Mouse (Mus musculus): ENCODE measurements around the gene Hoxb3. TPM values are rescaled to one million over a fixed set of nuclear protein-coding genes. Genes with fewer than 3 reads are reported as not detected.
A peak's percentile ranks its signal among the peaks of the same experiment; 100 is the strongest.

Gene Hoxb3
- polyA plus RNA-seq (2015; fragmentation: Nextera tagmentation; extraction: Ambion mirVana), result 0.11 TPM in 1 of 2 replicates, not detected in the other

DNA sequence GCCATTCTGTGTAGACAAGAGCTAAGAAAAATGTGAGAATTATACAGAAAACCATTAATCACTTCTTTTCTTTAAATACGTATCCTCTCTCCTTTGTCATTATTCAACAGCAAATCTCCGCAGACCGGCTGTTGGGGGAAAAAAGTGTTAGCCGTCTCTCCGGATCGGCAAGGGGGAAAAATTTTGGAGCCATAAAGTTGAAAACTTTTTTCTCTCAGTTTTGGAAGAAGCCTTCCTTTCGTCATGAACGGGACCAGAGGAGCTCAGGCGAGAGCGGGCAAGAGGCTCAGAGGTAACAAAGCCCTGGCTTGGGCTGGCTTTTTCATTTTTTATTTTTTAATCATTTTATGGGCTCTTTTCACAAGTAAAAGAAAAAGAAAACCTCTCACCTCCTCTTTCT lies at the start of gene Hoxb3:
TSS of gene Hoxb3 (plus strand) at position 173 of the 400 bp plus-strand sequence.
- no peak within 1 kb of the TSS for H3K9ac ChIP-seq (replicated peaks)
- no peak for ATAC-seq
- no peak within 1 kb of the TSS for H3K27ac ChIP-seq
- 3% methylated on average over 10 of the region's 10 CpGs for WGBS
- H3K9me3 ChIP-seq, result no peaks in the 10 kb centered on the region
- no peak within 1 kb of the TSS for H3K4me2 ChIP-seq (replicated peaks)
- no peak within 1 kb of the TSS for H3K4me3 ChIP-seq (replicated peaks)
- H3K4me1 ChIP-seq (replicated peaks), result peaks cover 7% of the 10 kb centered on the region; the same call in 1 of the 2 replicates
- no peaks in the 10 kb centered on the region for H3K36me3 ChIP-seq
- peaks cover 100% of the 10 kb centered on the region for H3K27me3 ChIP-seq

DNA sequence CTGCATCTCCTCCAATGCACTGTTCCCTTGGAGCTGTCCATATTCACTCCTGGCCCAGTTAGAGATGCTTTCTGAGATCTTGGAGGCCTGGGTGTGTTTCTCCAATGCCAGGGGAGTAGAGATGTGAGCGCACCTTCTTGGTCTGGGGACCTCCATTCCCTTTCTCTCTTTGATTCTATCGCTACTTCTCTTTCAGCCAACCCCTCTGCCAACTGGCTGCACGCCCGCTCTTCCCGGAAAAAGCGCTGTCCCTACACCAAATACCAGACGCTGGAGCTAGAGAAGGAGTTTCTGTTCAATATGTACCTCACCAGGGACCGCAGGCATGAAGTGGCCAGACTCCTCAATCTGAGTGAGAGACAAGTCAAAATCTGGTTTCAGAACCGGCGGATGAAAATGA lies 48.7 kb upstream of the Hoxb3 start:
- no peaks in the 10 kb centered on the region for H3K9me3 ChIP-seq
- ATAC-seq, result no peak
- no peak overlapping the region for H3K27ac ChIP-seq
- H3K4me3 ChIP-seq (replicated peaks), result no peak overlapping the region
- 3% methylated on average over 10 of the region's 10 CpGs for WGBS
- H3K36me3 ChIP-seq, result no peaks in the 10 kb centered on the region
- H3K4me2 ChIP-seq (replicated peaks), result no peak overlapping the region
- peaks cover 6% of the 10 kb centered on the region for H3K4me1 ChIP-seq (replicated peaks)
- peaks cover 99% of the 10 kb centered on the region for H3K27me3 ChIP-seq
- no peak overlapping the region for H3K9ac ChIP-seq (replicated peaks)

DNA sequence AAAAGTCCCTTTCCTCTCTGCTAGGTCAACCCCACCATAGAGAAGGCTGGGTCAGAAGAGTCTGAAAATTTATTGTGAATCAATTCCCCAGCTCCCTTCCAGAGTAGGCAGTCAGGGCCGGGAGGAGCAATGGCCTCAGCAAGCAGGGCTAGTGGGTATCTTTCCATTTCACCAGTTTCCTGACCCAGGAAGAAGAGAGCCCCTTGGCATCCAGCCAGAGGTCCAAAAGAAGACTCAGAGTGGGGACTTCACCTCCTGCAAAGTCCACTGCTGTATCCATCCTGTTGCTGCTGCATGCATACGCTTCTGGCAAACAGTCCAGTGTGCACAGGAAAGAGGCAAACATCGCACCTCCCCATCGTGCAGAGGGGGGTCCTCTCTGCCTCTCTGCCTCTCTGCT lies 47.2 kb upstream of the Hoxb3 start:
- no peak overlapping the region for H3K9ac ChIP-seq (replicated peaks)
- H3K4me3 ChIP-seq (replicated peaks), result no peak overlapping the region
- H3K9me3 ChIP-seq, result no peaks in the 10 kb centered on the region
- no peak overlapping the region for H3K27ac ChIP-seq
- H3K36me3 ChIP-seq, result no peaks in the 10 kb centered on the region
- WGBS, result 14% methylated on average over 4 of the region's 4 CpGs
- peaks cover 99% of the 10 kb centered on the region for H3K27me3 ChIP-seq
- no peak for ATAC-seq
- H3K4me2 ChIP-seq (replicated peaks), result no peak overlapping the region
- H3K4me1 ChIP-seq (replicated peaks), result peaks cover 6% of the 10 kb centered on the region

DNA sequence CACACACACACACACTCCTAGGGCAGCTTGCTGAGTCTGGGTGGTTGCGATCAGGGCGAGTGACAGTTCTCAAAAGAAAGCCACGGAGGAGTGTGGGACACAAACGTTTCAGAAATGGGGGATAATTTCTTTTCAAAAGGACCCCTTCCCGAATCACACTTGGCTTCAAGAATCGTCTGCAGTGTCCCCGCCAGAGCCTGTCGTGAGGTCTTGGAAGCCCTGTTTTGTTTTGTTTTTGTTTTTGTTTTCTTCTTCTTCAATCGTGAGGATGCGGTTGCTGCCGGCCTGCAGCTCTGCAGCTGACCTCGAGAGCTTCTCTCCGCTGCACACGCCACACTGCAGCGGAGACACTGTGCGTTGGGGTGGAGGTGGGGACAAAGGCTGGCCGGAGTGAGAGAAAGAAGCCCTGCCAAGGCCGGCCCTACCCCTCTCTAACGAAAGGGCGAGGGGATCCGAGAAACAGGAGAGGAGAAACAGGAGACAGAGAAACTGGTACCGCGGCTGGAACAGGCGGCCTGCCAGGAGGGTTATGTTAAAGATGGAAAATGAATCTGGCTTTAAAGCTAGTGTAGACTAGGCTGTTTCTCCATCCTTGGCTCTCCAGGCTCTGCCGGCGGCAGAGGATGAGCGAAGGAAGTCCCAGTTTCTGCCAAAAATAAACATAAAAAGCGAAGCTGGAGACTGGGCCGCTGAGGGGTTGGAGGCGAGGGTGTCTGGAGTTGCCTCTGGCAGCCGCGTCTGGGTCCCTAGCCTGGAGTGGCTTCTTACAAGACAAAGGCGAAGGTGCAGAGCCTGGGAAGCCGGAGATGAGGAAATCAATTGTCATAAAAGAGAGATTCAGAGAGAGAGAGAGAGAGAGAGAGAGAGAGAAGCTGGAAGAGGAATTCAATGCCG lies 45.7 kb upstream of the Hoxb3 start:
- WGBS, result 1% methylated on average over 35 of the region's 35 CpGs

DNA sequence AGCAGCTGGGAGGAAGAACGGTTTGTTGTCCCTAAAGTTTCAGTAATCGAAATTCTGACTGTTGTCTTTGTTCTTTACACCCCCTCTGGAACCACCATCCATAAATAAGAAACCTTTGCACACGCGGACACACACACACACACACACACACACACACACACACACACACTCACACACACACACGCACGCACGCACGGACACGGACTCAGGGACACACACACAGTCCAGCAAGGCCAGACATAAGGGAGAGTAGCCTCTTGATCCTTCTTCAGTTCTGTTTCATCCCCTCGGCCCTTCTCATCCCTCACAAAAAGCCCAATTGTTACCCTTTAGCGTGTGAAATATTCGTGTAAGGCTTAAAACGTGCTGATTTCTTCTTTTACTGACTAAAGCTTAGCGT lies 44.8 kb upstream of the Hoxb3 start:
- H3K36me3 ChIP-seq, result no peaks in the 10 kb centered on the region
- no peaks in the 10 kb centered on the region for H3K4me1 ChIP-seq (replicated peaks)
- peaks cover 98% of the 10 kb centered on the region for H3K27me3 ChIP-seq
- ATAC-seq, result no peak
- no peak overlapping the region for H3K27ac ChIP-seq
- no peaks in the 10 kb centered on the region for H3K9me3 ChIP-seq
- 15% methylated on average over 14 of the region's 14 CpGs for WGBS
- no peak overlapping the region for H3K4me3 ChIP-seq (replicated peaks)
- H3K9ac ChIP-seq (replicated peaks), result no peak overlapping the region
- H3K4me2 ChIP-seq (replicated peaks), result no peak overlapping the region

More for the DNA sequence above, 45.7 kb upstream of the Hoxb3 start:
- H3K27me3 ChIP-seq, result peaks cover 98% of the 10 kb centered on the region
- peaks cover 2% of the 10 kb centered on the region for H3K4me1 ChIP-seq (replicated peaks)
- H3K27ac ChIP-seq, result no peak overlapping the region
- no peak for ATAC-seq
- H3K4me2 ChIP-seq (replicated peaks), result no peak overlapping the region
- no peaks in the 10 kb centered on the region for H3K36me3 ChIP-seq
- no peak overlapping the region for H3K9ac ChIP-seq (replicated peaks)
- H3K9me3 ChIP-seq, result no peaks in the 10 kb centered on the region
- H3K4me3 ChIP-seq (replicated peaks), result no peak overlapping the region

DNA sequence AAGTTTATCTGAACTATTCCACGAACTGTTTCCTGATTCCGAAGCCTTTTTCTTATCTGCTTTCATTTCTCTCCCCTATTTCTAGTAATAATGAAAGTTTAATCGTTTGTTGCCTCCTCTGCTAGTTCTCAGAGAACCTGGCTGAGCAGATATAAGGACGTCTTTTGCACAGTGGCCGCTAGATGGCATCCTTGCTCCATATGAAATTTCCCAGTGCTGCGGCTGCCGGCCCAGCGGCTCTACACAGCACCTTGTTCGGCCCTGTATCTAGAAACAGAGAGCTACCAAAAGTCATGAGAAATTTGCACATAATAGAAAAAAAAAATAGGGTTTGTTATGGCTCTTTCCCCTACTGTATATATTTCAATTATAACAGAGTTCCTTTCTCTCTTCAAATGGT lies 44.4 kb upstream of the Hoxb3 start:
- H3K27ac ChIP-seq, result no peak overlapping the region
- no peak overlapping the region for H3K4me3 ChIP-seq (replicated peaks)
- H3K4me1 ChIP-seq (replicated peaks), result no peaks in the 10 kb centered on the region
- H3K9me3 ChIP-seq, result no peaks in the 10 kb centered on the region
- H3K4me2 ChIP-seq (replicated peaks), result no peak overlapping the region
- under 1% methylated on average over 9 of the region's 9 CpGs for WGBS
- 0 out of 2 replicates have a peak, but pooled peaks have one; percentile 60 for ATAC-seq
- H3K36me3 ChIP-seq, result no peaks in the 10 kb centered on the region
- H3K9ac ChIP-seq (replicated peaks), result no peak overlapping the region
- H3K27me3 ChIP-seq, result peaks cover 98% of the 10 kb centered on the region

DNA sequence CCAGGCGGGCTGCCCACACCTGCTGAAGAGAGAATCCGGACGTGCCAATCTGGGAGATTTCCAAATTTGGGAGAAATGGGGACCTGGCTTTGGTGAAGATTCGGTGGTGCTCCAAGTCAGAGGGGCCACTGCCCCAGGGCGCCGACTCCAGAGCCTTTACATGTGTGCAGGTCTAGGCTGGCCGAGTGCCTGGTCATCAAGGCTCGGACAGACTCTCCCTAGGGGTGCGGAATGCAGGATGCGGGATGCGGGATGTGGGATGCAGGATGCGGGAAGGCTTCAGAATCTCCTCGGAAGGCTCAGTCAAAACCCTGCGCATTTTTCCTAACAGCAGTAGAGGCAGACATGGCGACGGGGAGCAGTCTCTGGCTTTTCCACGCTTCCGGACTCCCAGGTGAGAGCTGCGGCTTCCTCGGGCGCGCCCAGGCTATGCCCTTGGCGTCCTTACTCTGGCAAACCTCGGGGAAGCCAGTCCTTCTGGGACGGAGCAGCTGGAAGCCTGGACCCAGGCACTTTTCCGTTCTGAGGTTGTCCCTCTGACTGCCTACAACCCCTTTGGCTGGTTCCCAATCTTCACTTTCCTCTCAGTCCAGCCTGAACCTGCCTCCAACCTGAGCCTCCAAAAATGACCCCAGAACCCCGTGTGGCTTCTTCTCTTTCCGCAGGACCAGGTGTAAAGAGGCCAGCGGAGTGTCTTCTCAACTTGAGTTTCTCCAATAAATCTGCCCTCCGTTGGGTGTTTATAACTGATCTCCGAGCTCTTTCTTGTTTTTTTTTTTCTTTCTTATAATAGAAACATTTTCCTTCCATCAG lies 43.5 kb upstream of the Hoxb3 start:
- no peak overlapping the region for H3K27ac ChIP-seq
- 2% methylated on average over 31 of the region's 31 CpGs for WGBS
- H3K9me3 ChIP-seq, result no peaks in the 10 kb centered on the region
- peaks cover 98% of the 10 kb centered on the region for H3K27me3 ChIP-seq
- H3K9ac ChIP-seq (replicated peaks), result no peak overlapping the region
- H3K4me3 ChIP-seq (replicated peaks), result no peak overlapping the region
- ATAC-seq, result no peak
- no peaks in the 10 kb centered on the region for H3K36me3 ChIP-seq
- H3K4me2 ChIP-seq (replicated peaks), result no peak overlapping the region
- peaks cover 7% of the 10 kb centered on the region; the same call in 1 of the 2 replicates for H3K4me1 ChIP-seq (replicated peaks)

DNA sequence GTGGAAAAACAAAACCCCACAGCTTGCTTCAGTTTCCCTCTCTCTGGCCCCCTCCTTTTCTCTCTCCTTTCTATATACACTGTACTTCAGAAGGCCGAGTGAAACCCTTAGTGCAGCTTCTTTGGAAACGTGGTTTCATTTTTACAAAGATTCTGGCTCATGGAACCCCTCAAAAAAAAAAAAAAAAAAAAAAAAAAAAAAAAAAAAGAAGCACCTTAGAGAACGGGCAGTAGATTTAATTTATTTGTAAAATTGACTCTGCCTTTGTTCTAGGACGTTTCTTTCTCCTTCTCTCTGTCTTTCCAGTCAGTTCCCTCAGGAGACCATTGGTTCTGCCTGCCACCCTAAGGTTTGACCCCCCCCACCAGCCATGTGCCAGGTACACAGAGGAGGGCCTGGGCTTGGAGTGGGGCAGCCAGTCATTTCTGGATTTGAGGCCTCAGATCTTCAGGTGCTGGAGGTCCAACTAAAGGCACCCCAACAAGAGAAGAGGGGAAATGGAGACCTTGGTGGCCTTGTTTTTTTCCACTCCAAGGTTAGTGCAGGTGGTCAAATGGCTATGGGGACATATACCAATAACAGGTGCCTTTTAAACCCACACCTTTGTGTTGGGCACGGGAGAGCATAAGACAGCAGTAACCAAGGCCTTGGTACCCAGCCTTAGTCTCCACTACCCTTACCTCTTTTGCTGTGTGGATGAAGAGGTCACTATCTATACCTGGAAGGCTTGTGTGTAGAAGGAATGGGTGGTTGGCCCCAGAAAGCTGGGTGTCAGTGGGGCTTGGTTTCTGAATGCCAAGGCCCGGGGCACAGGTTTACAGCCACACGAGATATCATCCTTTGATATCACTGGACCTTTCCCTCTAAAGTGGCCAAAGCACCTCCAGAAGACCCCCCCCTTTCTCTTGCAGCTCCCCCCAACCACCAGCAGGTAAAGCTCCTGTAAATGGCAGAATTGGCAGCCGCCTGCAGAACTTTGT lies 42.4 kb upstream of the Hoxb3 start:
- H3K9me3 ChIP-seq, result no peaks in the 10 kb centered on the region
- 5% methylated on average over 8 of the region's 8 CpGs for WGBS
- H3K4me3 ChIP-seq (replicated peaks), result no peak overlapping the region

DNA sequence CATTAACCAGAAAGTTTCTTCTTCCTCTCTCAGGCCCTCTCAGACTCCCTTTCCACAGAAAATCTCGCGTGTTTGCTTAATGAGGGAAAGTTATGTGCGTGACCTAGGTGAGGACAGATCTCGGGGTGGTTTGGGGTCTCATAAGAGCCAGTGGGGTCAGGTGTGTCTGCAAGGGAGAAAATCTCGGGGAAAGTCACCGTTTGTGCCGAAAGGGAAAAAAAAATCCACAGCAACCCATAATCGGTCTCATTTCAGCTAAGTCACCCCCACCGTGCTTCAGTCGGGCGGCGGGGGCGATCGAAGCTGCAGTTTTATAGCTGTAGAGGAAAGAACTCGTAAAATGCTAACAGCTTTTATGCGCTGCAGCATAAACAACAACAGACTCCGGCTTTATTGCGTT lies 41.7 kb upstream of the Hoxb3 start:
- Histone ChIP-seq H3K4me1 (replicated peaks) (peaks cover 9% of the 10 kb centered on the region; the same call in 1 of the 2 replicates), H3K9me3 (no peaks in the 10 kb centered on the region), H3K27me3 (peaks cover 98% of the 10 kb centered on the region), H3K36me3 (no peaks in the 10 kb centered on the region), H3K4me3 (replicated peaks) (no peak overlapping the region), H3K27ac (no peak overlapping the region), H3K4me2 (replicated peaks) (no peak overlapping the region), H3K9ac (replicated peaks) (no peak overlapping the region)
- 5% methylated on average over 18 of the region's 18 CpGs for WGBS
- no peak for ATAC-seq

More for the DNA sequence above, 42.4 kb upstream of the Hoxb3 start:
- H3K9ac ChIP-seq (replicated peaks), result no peak overlapping the region
- no peak overlapping the region for H3K4me2 ChIP-seq (replicated peaks)
- no peak overlapping the region for H3K27ac ChIP-seq
- ATAC-seq, result no peak
- no peaks in the 10 kb centered on the region for H3K36me3 ChIP-seq
- peaks cover 98% of the 10 kb centered on the region for H3K27me3 ChIP-seq
- peaks cover 9% of the 10 kb centered on the region; the same call in 1 of the 2 replicates for H3K4me1 ChIP-seq (replicated peaks)

DNA sequence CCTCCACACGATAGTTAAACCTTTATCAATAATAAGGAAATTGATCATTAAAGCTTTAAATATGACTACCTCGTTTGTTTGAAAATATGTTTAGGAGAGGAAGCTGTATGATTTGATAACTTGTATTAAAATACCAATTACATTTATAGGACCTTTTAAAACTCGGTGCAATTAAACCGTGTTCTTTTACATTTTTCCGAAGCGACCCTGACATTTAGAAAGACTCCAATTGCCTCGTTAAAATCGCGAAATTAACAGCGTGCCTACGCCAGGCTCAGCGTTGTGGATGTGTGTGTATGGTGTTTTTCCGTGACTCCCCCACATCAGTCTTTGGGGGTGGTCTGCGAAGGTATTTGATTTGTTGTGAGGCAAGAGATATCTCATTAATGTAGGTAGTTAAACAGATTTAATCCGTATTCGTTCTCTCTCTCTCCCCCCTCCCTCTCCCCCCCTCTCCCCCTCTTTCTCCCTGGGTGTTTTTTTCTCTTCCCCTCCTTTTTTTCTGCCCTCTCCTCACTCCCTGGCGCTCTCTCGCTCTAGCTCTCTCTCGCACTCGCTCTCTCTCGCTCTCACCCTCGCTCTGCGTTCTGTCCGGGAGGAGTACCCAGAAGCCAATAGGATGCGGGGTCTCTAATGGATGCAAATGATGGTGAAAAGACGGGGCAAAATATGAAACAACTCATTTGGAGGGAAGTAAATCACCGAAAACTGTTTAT lies 41.1 kb upstream of the Hoxb3 start, which contains the start of gene Hoxb8:
TSS of gene Hoxb8 (plus strand) at position 51 of the 716 bp plus-strand sequence.
- Histone ChIP-seq H3K4me3 (replicated peaks) (no peak within 1 kb of the TSS), H3K36me3 (no peaks in the 10 kb centered on the region), H3K27ac (no peak within 1 kb of the TSS)

More for the DNA sequence above, 41.1 kb upstream of the Hoxb3 start, which contains the start of gene Hoxb8:
- H3K27me3 ChIP-seq, result peaks cover 98% of the 10 kb centered on the region
- H3K4me2 ChIP-seq (replicated peaks), result no peak within 1 kb of the TSS
- H3K9me3 ChIP-seq, result no peaks in the 10 kb centered on the region
- ATAC-seq, result no peak
- peaks cover 13% of the 10 kb centered on the region; the same call in 1 of the 2 replicates for H3K4me1 ChIP-seq (replicated peaks)
- no peak within 1 kb of the TSS for H3K9ac ChIP-seq (replicated peaks)
- WGBS, result 1% methylated on average over 27 of the region's 27 CpGs

Measured in midbrain, embryonic 13.5 days (tissue).